10 mouse cellular contexts compared by ENCODE assay signal in genomic region chr10:75252301-75253022, GRCm38 (mm10). TPM values are rescaled to one million over a fixed set of nuclear protein-coding genes. Genes with fewer than 3 reads are reported as not detected.
DNase-seq lines count a peak whose midpoint lies in the region; ATAC-seq and TF ChIP-seq lines count a peak whose summit lies in the region.
"Had no signal": no experiment of that assay in that cellular context is flagged by ENCODE, and none has a peak within 500 bp of the region (broad histone marks: within the 10 kb centered on the region; RNA-seq: fewer than 3 reads in every experiment).

No protein-coding gene starts in this region.

- TF ChIP-seq CTCF in C2C12 (IDR thresholded peaks at IDR 0.05; ENCODE audit: control insufficient read depth, insufficient read depth, insufficient read length), result no peak
- no peak for TF ChIP-seq CTCF in stomach, postnatal 0 days (IDR thresholded peaks at IDR 0.05; ENCODE audit: low read depth)

- H3ac ChIP-seq in C2C12 (ENCODE audit: control insufficient read depth, insufficient read length, low read depth), result peak overlapping the region; percentile 32

- TF ChIP-seq EP300 in stomach, postnatal 0 days (optimal IDR thresholded peaks at IDR 0.05), result no peak

- no peaks in the 10 kb centered on the region for H3K79me3 ChIP-seq in C2C12 (ENCODE audit: low read depth)

- peaks cover 29% of the 10 kb centered on the region for H3K4me1 ChIP-seq in heart, embryonic 13.5 days
- H3K4me1 ChIP-seq in stomach, postnatal 0 days (replicated peaks; ENCODE audit: control insufficient read depth, insufficient read depth), result no peaks in the 10 kb centered on the region

- DNase-seq in heart, adult 9 months (ENCODE audit: low spot score in 2 of 2), result no peak
- peak; percentile 62 to 67 for DNase-seq in cerebellum, postnatal 25 days
- peak; percentile 28 for DNase-seq in kidney, postnatal 10 days
- no peak for DNase-seq in stomach, postnatal 0 days (ENCODE audit: low spot score)
- no peak for DNase-seq in layer of hippocampus, adult 8-10 months (ENCODE audit: low spot score in 2 of 2)
- no peak for DNase-seq in urinary bladder, postnatal 25 days (ENCODE audit: low spot score)

- H3K9me3 ChIP-seq in heart, embryonic 13.5 days, result no peaks in the 10 kb centered on the region
- no peaks in the 10 kb centered on the region for H3K9me3 ChIP-seq in stomach, postnatal 0 days (ENCODE audit: control insufficient read depth, low read length)
- H3K9me3 ChIP-seq: embryonic facial prominence, embryonic 12.5 days had no signal

- 67% methylated on average over 13 of the region's 13 CpGs for WGBS in heart, embryonic 13.5 days
- WGBS in stomach, postnatal 0 days, result 64% methylated on average over 13 of the region's 13 CpGs

- H3K4me2 ChIP-seq in heart, embryonic 13.5 days, result peak overlapping the region; percentile 10
- H3K4me2 ChIP-seq in stomach, postnatal 0 days (replicated peaks; ENCODE audit: low read depth), result no peak overlapping the region
- H3K4me2 ChIP-seq: embryonic facial prominence, embryonic 12.5 days had no signal

- H3K27ac ChIP-seq in heart, embryonic 13.5 days (replicated peaks), result peak overlapping the region; percentile 57
- H3K27ac ChIP-seq in stomach, postnatal 0 days (replicated peaks), result no peak overlapping the region
- H3K27ac ChIP-seq: embryonic facial prominence, embryonic 12.5 days had no signal

- no peak for ATAC-seq in heart, embryonic 13.5 days (ENCODE audit: extremely low read depth, insufficient number of reproducible peaks, low FRiP score, low TSS enrichment)
- ATAC-seq in stomach, postnatal 0 days (ENCODE audit: low FRiP score, low TSS enrichment), result no peak

- no peaks in the 10 kb centered on the region for H3K27me3 ChIP-seq in heart, embryonic 13.5 days (replicated peaks)
- H3K27me3 ChIP-seq in C2C12 (ENCODE audit: control insufficient read depth, insufficient read depth, insufficient read length), result no peaks in the 10 kb centered on the region
- no peaks in the 10 kb centered on the region for H3K27me3 ChIP-seq in stomach, postnatal 0 days (ENCODE audit: control insufficient read depth, insufficient read depth, low read length)
- H3K27me3 ChIP-seq: CH12.LX; embryonic facial prominence, embryonic 12.5 days had no signal

- H3K79me2 ChIP-seq in C2C12 (ENCODE audit: control insufficient read depth, insufficient read depth), result peaks cover 5% of the 10 kb centered on the region

- no peak overlapping the region for H3K4me3 ChIP-seq in heart, embryonic 13.5 days
- H3K4me3 ChIP-seq in C2C12 (ENCODE audit: insufficient read depth, poor library complexity, severe bottlenecking), result no peak overlapping the region
- no peak overlapping the region for H3K4me3 ChIP-seq in stomach, postnatal 0 days (ENCODE audit: low read depth, low read length)
- H3K4me3 ChIP-seq: embryonic facial prominence, embryonic 12.5 days had no signal

- peaks cover 38% of the 10 kb centered on the region for H3K36me3 ChIP-seq in heart, embryonic 13.5 days
- H3K36me3 ChIP-seq in C2C12 (ENCODE audit: control insufficient read depth, insufficient read depth), result peaks cover 47% of the 10 kb centered on the region
- peaks cover 4% of the 10 kb centered on the region for H3K36me3 ChIP-seq in stomach, postnatal 0 days (ENCODE audit: control insufficient read depth, insufficient read depth, low read length)

- H3K9ac ChIP-seq in heart, embryonic 13.5 days, result peak overlapping the region; percentile 37; the same call in 1 of the 2 replicates
- no peak overlapping the region for H3K9ac ChIP-seq in stomach, postnatal 0 days (ENCODE audit: low read length)
- H3K9ac ChIP-seq: embryonic facial prominence, embryonic 12.5 days had no signal

TF ChIP-seq in C2C12, 6 proteins besides CTCF, POLR2A, EP300 and RAD21:
- TF ChIP-seq USF1 (IDR thresholded peaks at IDR 0.05; ENCODE audit: low read depth) (no peak), CEBPB (IDR thresholded peaks at IDR 0.05; ENCODE audit: low read depth) (no peak), MYOG (IDR thresholded peaks at IDR 0.05; ENCODE audit: control insufficient read depth, extremely low read depth, insufficient read length) (no peak)

RNA-seq across cellular contexts. Expression of gene Specc1l, which starts 40.6 kb away (rescaled TPM):
- polyA plus RNA-seq in heart, embryonic 13.5 days (2015; fragmentation: Nextera tagmentation; extraction: Ambion mirVana), result 19.6 and 19.9 TPM in 2 replicates
- 19.1 TPM for polyA plus RNA-seq in C2C12 (2012; fragmentation: generic; extraction: Trizol)
- 9.2 and 9.4 TPM in 2 replicates for polyA plus RNA-seq in stomach, postnatal 0 days (2015; fragmentation: Nextera tagmentation; extraction: Ambion mirVana)
- total RNA-seq in layer of hippocampus, adult 8-10 months (2022), result 10 to 100 TPM; 41.3 to 50.8 (median 42.7) TPM

Comparison
In these comparisons a context has a peak if more than half of its experiments do, and no peak if none do; other contexts are left out.
1. DNase-seq: peak in cerebellum, postnatal 25 days (2 of 2) and kidney, postnatal 10 days (single experiment); none in heart, adult 9 months (0 of 2), stomach, postnatal 0 days (single experiment), layer of hippocampus, adult 8-10 months (0 of 2) and urinary bladder, postnatal 25 days (single experiment).